Mouse (Mus musculus) spleen, adult 12 weeks (tissue): Measurements from ENCODE around the gene Slamf9.

Source experiments
- DNase-seq: peaks from one replicate; pipeline ENCODE4 v3.0.0; 2022; ENCODE audit warnings: low spot score

Slamf9 gene

DNA sequence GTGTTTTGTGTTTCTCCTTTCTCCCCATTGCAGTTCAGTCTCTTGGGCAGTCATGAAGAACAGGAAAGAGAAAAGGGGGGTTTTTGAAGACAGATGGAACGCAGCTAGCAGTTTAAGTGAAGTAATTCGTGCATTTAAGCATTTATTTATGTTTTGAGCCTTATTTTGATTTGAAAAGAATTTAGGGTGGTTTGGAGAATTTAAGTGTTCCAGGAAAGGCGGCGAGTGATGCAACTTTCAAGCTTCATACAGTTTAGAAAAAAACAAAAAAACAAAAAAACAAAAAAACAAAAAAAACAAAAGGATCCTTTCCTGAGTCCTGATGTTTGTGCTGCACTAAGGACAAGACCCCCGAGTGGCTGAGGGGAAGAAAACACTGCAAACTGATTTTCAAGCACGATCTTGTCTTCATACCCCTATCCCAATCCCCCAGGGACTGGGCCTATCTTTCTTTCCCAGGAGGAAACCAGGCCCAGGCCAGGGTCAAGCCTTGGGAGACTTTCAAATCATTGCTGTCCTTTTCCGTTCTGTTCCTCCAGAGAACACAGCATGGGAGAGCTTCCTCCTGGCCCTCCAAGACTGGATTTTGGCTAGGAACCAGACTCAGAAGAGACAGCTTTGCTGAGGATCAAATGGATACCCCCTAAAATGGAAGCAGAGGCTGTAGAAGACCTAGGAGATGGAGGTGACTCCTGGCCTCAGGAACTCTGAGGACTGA, 39.6 kb downstream of the Slamf9 start:
- no peak for DNase-seq

DNA sequence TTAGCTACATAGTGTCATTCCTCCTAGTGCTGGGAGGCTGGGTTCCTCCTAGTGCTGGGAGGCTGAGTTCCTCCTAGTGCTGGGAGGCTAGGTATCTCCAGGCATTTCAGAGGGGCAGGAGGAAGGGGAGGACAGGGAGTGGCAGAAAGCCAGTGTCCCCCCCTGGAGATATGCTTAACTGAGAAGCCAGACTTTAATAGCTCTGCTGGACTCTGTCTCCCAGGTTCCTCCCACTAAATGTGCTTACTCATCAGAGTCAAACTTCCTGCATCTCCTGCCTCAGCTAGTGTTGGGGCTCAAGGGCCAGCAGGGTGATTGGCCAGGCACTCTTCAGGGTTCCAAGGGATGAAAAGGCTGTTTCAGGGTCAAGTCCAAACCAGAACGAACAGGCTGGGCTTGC, 40.2 kb downstream of the Slamf9 start:
- no peak for DNase-seq

DNA sequence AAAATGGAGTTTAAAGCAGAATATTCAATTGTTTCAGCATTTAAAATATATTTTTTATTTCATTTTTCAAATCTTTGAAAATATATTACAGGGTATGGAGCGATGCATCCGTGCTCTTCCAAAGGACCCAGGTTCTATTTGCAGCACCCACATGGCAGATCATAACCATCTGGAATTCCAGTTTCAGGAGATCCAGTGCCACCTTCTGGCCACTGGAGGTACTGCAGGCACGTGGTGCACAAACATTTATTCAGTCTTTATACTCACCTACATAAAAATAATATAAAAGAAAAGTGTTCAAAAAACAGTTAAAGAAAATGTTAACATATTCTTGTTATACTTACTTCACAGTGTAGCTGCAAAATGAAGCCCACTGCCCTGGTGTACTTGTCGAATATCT, 42.9 kb downstream of the Slamf9 start:
- no peak for DNase-seq

DNA sequence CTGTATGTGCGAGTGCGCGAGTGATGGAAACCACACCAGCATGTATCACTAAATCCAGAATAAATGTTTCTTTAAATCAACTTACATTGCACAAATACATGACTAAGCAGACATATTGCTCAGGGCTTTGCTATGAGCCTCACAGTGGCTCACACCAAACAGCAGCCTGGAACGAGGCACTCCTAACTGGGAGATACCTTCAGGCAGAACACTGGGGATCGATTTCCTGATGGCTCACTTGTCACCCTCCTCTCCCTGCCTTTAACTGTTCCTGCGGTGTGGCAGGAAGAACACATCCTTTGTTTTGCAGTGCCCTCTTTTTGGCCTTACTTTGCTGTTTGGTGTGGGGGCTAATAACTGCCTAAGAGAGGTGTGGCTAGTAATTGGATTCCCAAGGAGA, 44.5 kb downstream of the Slamf9 start:
- DNase-seq = no peak

DNA sequence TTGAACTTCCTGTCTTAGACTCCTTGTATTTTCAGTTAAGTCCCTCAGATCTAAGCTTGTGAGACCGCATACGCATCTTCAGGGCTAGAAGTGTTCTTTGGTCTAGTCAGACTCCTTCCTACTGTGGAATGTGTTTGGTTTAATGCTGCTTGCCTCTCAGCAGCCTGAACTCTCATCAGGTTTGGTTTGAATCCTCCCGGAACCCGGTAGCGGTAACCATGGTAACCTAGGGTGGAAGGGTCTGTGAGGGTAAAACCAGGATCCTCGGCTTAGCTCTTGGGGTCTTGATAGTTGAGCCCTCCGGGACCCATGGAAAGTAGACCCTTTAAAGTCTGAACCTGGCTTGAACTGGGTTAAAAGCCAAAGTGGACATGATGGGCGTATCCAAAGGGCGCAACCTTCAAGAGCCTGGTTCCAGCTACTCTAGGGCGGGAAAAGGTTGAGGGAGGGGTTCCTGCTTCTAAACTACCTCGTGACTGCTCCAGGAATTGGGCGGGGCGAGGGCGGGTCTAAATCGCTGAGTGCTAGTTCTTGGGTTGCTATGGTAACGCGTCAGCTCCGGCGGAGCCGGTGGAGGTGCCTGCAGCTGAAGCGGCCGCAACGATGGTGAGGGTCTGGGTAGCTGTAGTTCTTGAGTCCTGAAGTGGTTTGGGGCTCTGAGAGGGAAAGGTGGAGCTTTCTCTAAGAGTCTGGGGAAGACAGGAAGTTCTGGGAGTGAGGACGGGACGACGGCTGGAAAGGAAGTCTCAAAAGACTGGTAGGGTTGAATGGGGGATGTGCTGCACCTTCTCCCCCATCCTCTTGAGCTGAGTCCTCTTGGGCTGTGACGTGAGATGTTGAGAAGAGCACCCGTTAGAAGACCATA, 45.6 kb downstream of the Slamf9 start, which contains the start of gene Cfap45:
Gene Cfap45 (plus strand): TSS at position 226 of the 865 bp plus-strand sequence.
- peak; percentile 42 for DNase-seq

DNA sequence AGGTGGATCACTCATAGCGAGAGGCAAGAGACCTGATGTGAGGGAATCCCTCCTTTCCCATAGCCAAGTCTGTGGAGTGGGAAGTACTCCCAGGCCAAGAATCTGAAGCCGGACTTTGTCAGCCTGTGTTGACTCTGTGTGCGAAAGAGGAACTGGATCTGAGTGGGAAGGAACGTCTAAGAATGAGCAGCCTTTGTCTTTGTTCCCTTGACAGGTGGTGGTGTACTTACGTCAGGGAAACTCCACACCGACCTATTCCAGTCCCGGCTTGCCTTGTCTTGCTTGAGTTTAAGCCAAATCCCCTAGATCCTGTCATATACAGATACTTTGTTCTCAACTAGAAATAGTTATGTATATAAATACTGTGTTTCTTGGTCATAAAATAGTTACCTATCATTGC, 47.4 kb downstream of the Slamf9 start:
- DNase-seq = no peak

DNA sequence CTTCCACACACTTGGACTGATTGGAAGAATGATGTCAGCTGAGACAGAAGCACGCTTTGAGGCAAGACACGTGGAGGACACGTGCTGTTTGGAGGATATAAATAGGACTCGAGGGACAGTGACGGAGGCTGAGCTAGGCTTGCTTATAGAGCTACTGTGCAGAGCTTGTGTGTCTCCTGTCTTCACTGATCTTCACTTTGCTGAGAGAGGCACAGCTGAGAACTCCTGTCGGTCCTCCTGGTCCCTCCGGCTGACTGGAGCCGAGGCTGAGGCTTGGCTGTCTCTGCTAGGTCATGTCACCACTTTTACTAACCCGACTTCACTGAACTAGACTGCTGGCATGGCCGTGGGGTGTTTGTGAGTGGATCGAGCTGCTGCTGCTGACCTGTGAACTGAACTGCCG, 48.5 kb downstream of the Slamf9 start:
- no peak for DNase-seq

DNA sequence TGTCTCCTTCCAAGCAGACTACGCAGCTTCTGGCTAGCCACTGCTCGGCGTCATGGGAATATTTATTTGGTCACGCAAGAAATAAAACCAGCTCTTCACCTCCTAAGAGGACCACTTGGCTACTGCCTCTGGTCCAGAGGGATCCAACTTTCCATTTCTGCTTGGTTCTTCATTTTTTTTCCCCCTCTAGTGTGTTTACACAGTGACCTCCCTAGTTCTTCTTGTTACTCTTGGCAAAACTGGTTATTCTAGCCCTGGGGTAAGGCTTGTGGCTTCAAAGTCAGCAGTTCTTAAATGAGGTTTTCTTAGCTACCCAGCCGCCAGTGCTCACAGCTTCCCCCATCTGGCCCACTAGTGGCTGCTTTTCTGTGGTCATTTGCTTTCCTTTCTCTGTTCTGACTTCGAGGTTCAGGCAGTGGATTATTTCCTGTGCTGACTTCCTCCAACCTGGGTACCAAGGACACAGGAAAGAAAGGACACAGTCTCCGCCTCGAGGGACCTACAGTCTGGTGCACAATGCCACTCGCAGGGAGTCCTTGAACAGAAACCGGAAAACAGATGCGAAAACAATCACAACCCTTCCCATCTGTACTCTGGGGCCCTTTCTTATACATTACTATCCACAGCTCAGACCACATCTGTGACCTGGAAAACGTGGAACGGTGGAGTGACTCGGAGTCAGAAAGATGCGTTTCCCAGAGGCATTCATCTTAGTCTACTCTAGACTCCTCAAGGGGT, 50.0 kb downstream of the Slamf9 start:
- DNase-seq = peak; percentile 12

DNA sequence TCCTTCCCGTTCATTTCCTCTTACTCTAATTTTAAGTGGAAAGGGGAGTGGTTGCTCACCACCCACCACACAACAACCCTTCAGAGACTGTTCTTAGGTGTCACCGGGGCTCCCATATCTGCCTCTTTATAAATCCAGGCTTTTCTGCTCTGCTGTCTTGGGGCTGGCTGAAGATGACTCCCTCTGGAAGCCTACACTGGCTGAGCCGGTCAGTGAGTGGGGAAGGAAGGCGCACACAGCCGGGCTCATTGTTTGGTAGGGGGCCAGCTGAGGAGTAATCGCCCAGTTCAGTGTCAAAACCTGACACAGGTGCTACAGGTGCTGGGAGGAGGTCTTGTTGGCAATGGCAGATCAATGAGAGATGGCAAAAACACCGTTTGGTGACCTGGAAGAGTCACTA, 50.8 kb downstream of the Slamf9 start:
- DNase-seq = no peak

DNA sequence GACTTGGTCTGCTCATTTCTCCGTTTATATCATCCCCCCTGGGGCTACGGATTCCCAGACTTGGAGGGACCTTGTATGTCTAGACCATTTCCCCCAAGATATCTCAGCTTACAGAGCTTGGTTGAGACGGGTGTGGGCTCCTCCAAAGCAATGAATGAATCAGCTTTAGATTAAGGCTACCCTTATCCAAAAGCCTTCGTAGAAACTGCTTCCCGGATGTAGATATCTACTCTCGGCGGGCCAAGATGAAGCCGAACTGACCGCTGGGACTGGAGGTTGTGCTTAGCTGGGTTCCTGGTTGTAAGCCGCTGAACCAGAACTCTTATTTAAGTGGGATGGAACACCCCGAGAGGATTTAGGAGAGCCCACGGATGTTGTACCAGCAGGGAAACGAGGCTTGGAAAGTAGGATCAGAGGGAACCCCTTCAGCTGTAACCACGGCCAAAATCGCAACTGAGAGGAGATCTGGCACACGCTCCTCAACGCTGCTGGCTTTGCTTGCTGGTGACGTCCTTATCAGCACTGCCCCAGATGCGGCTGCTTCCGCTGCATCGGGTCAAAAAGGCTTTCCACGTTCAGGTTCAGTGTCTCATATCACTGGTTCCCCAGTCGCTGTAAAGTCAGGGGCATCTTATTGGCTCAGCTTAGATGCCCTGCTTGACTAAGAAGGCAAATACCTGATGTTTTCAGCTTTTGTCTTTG, 51.4 kb downstream of the Slamf9 start:
- no peak for DNase-seq

DNA sequence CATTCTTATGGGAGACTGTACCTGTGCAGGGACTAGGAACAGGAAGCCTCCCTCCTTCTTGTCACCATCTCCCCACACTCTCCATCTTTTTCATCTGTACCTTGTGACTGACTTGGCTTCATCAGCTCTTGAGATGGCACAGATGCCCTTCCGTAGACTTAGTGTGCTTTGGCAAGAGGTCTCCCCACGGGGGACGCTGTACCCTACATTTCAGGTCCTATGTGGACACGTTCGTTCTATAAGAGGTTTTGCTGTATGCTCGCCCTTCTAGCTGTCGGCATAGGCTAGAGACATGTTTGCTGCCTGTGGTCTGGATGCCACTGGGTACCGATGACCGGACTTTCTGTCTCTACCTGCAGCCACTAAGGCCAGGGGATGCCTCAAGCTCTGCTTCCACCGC, 52.3 kb downstream of the Slamf9 start:
- DNase-seq = no peak
